Mouse (Mus musculus) cerebellum, adult 2 months (tissue): Measurements from ENCODE around the gene Nek1.

ENCODE experiments used
- CTCF ChIP-seq: fragments of 200-500 bp; IDR thresholded peaks from 2 replicates; pipeline ENCODE4 v1.5.1; 2011; ENCODE audit warnings: low read depth, mild to moderate bottlenecking, control low read depth, low read length, moderate library complexity, borderline replicate concordance; ENCODE audit not compliant: insufficient read depth
- POLR2A ChIP-seq: fragments of 200-500 bp; IDR thresholded peaks from 2 replicates; pipeline ENCODE4 v1.6.1; 2011; ENCODE audit warnings: low read length, control low read depth, borderline replicate concordance; ENCODE audit not compliant: insufficient read depth

- TF ChIP-seq CTCF (no peak), POLR2A (no peak)
Observed at GRCm38 (mm10) chr8:61161461-61162185, 168.6 kb downstream of the Nek1 start.
